Mouse (Mus musculus) cerebellum, adult 2 months (tissue): Measurements from ENCODE around the gene Fam107b. TPM values are rescaled to one million over a fixed set of nuclear protein-coding genes. Genes with fewer than 3 reads are reported as not detected.

ENCODE experiments used
- DNase-seq, 2 experiments: peaks; one replicate each; pipeline ENCODE4 v3.0.0; 2021
- H3K27ac ChIP-seq: fragments of 200-500 bp; 2 replicates; pipeline ENCODE4 v1.5.1; 2012; ENCODE audit warnings: low read length, control low read depth, inconsistent platforms; ENCODE audit not compliant: insufficient read depth
- H3K27me3 ChIP-seq: fragments of 200-500 bp; 2 replicates; pipeline ENCODE4 v1.6.1; 2012; ENCODE audit warnings: inconsistent platforms, mild to moderate bottlenecking, low read length, moderate library complexity; ENCODE audit not compliant: control insufficient read depth, insufficient read depth
- H3K4me1 ChIP-seq: fragments of 200-500 bp; 2 replicates; pipeline ENCODE4 v1.6.1; 2011; ENCODE audit warnings: low read length; ENCODE audit not compliant: control insufficient read depth, insufficient read depth
- H3K4me3 ChIP-seq: fragments of 200-500 bp; replicated peaks from 2 replicates; pipeline ENCODE3; 2011; ENCODE audit warnings: mild to moderate bottlenecking, low read depth, low read length, control low read depth; ENCODE audit not compliant: insufficient read depth
- CTCF ChIP-seq: fragments of 200-500 bp; IDR thresholded peaks from 2 replicates; pipeline ENCODE4 v1.5.1; 2011; ENCODE audit warnings: low read depth, mild to moderate bottlenecking, control low read depth, low read length, moderate library complexity, borderline replicate concordance; ENCODE audit not compliant: insufficient read depth
- POLR2A ChIP-seq: fragments of 200-500 bp; IDR thresholded peaks from 2 replicates; pipeline ENCODE4 v1.6.1; 2011; ENCODE audit warnings: low read length, control low read depth, borderline replicate concordance; ENCODE audit not compliant: insufficient read depth
- WGBS: fragments of 180-500 bp; shearing (Covaris S2); methylation state at CpG from one replicate; pipeline ENCODE4 v1.1.7; 2018; 5-methylcytosine and 5-hydroxymethylcytosine counted together
- polyA plus RNA-seq: library from polyadenylated mRNA; depleted of rRNA; stranded (reverse); fragments of >200 nt; gene quantifications from 2 replicates; pipeline ENCODE4 v1.2.3, GENCODE M21; 2012; rRNA removed

Gene Fam107b
- polyA plus RNA-seq, 1 experiment, result 63.7 TPM

GRCm38 (mm10) chr2:3822483-3823455 is 252.5 kb downstream of the Fam107b start:
- TF ChIP-seq CTCF, result no peak
- TF ChIP-seq POLR2A, result no peak
- no peak overlapping the region for H3K27ac ChIP-seq
- H3K27me3 ChIP-seq, result no peaks in the 10 kb centered on the region
- no peaks in the 10 kb centered on the region for H3K4me1 ChIP-seq
- no peak for DNase-seq
- H3K4me3 ChIP-seq, result no peak overlapping the region
- 78% methylated on average over 8 of the region's 8 CpGs for WGBS

Other genes with a start within 250 kb of the Fam107b start
- gene Rpp38, start 237.8 kb upstream of the Fam107b start, polyA plus RNA-seq, result 12.7 and 13.5 TPM in 2 replicates
- 1.4 TPM in 2 replicates for gene Acbd7, start 234.3 kb upstream of the Fam107b start, polyA plus RNA-seq
- gene Olah, start 173.3 kb upstream of the Fam107b start, polyA plus RNA-seq, result 0.06 TPM in 1 of 2 replicates, not detected in the other
- gene Meig1, start 147.8 kb upstream of the Fam107b start, polyA plus RNA-seq, result 1.4 and 2.1 TPM in 2 replicates
- 9.2 and 9.5 TPM in 2 replicates for gene Dclre1c, start 146.4 kb upstream of the Fam107b start, polyA plus RNA-seq
- gene Suv39h2, start 95.5 kb upstream of the Fam107b start, polyA plus RNA-seq, result 2.5 and 2.6 TPM in 2 replicates
- gene Gm45902, start 57.7 kb upstream of the Fam107b start, polyA plus RNA-seq, result 3.9 and 4.1 TPM in 2 replicates
- gene Hspa14, start 57.7 kb upstream of the Fam107b start, polyA plus RNA-seq, result 70.9 and 79.1 TPM in 2 replicates
- 1.4 and 1.8 TPM in 2 replicates for gene Cdnf, start 57.5 kb upstream of the Fam107b start, polyA plus RNA-seq